ENCODE assay signal across 27 mouse cellular contexts in the genomic region with DNA sequence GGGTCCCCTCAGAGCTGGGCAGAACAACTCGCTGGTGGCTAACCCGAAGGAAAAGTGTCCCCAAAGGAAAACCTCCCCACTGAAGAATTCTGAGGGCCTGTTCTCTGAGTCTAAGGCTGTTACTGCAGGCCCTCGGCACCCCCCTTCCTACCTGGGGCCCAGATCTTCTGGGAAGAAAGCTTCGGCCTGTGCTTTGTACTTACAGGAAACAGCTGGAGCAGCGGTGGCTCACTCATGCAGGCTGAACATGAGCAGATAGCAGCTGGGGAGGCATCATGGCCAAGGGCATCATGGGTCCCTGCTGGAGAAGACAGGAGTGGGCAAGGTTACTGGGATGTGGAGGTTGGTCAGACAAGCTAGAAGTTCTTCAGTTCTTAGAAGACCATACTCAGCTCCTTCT. TPM values are rescaled to one million over a fixed set of nuclear protein-coding genes. Genes with fewer than 3 reads are reported as not detected.
A peak's percentile ranks its signal among the peaks of the same experiment; 100 is the strongest.
DNase-seq lines count a peak whose midpoint lies in the region; ATAC-seq and TF ChIP-seq lines count a peak whose summit lies in the region.
"Had no signal": no experiment of that assay in that cellular context is flagged by ENCODE, and none has a peak within 500 bp of the region (broad histone marks: within the 10 kb centered on the region; RNA-seq: fewer than 3 reads in every experiment).

No protein-coding gene starts in this region.

- no peak for TF ChIP-seq POLR2A in thymus, adult 2 months (IDR thresholded peaks at IDR 0.05; ENCODE audit: control insufficient read depth, extremely low read depth, insufficient read depth, low read length, poor library complexity)

- H3K27ac ChIP-seq in limb, embryonic 11.5 days (replicated peaks; ENCODE audit: low read depth, low read length) = no peak overlapping the region
- no peak overlapping the region for H3K27ac ChIP-seq in limb, embryonic 10.5 days
- H3K27ac ChIP-seq in thymus, adult 2 months (ENCODE audit: control insufficient read depth, insufficient read depth, low read length) = no peak overlapping the region
- H3K27ac ChIP-seq: embryonic facial prominence, embryonic 12.5 days; embryonic facial prominence, embryonic 15.5 days; forebrain, embryonic 12.5 days; forebrain, embryonic 15.5 days; heart, embryonic 10.5 days; heart, embryonic 13.5 days; hindbrain, embryonic 14.5 days had no signal

- WGBS in limb, embryonic 11.5 days = 72% methylated on average over 5 of the region's 5 CpGs
- WGBS in limb, embryonic 10.5 days = 79% methylated on average over 5 of the region's 5 CpGs
- 16% methylated on average over 5 of the region's 5 CpGs for WGBS in thymus, adult 2 months

- H3K27me3 ChIP-seq in limb, embryonic 11.5 days (ENCODE audit: control insufficient read depth, insufficient read depth, low read length) = no peaks in the 10 kb centered on the region
- H3K27me3 ChIP-seq in limb, embryonic 10.5 days (ENCODE audit: low read depth, poor library complexity, severe bottlenecking) = peaks cover 8% of the 10 kb centered on the region
- no peaks in the 10 kb centered on the region for H3K27me3 ChIP-seq in thymus, adult 2 months (ENCODE audit: control insufficient read depth, insufficient read depth, low read length)
- H3K27me3 ChIP-seq: CH12.LX; embryonic facial prominence, embryonic 12.5 days; embryonic facial prominence, embryonic 15.5 days; forebrain, embryonic 12.5 days; forebrain, embryonic 15.5 days; heart, embryonic 13.5 days had no signal

- peak overlapping the region; percentile 18; the same call in 1 of the 2 replicates for H3K9ac ChIP-seq in limb, embryonic 11.5 days (ENCODE audit: low read length)
- H3K9ac ChIP-seq: embryonic facial prominence, embryonic 12.5 days; embryonic facial prominence, embryonic 15.5 days; forebrain, embryonic 12.5 days; forebrain, embryonic 15.5 days; heart, embryonic 13.5 days; hindbrain, embryonic 14.5 days had no signal

- no peak overlapping the region for H3K4me3 ChIP-seq in limb, embryonic 11.5 days (ENCODE audit: low read depth, low read length)
- no peak overlapping the region for H3K4me3 ChIP-seq in limb, embryonic 10.5 days
- no peak overlapping the region for H3K4me3 ChIP-seq in thymus, adult 2 months (ENCODE audit: control insufficient read depth, insufficient read depth, low read length)
- H3K4me3 ChIP-seq: embryonic facial prominence, embryonic 12.5 days; embryonic facial prominence, embryonic 15.5 days; forebrain, embryonic 12.5 days; forebrain, embryonic 15.5 days; heart, embryonic 10.5 days; heart, embryonic 13.5 days had no signal

- no peak for TF ChIP-seq CTCF in thymus, adult 2 months (IDR thresholded peaks at IDR 0.05; ENCODE audit: borderline replicate concordance, control insufficient read depth, extremely low read depth, insufficient read depth, low read length, poor library complexity)

- H3K4me1 ChIP-seq in limb, embryonic 11.5 days (ENCODE audit: control insufficient read depth, insufficient read depth, low read length) = peaks cover 9% of the 10 kb centered on the region
- peaks cover 24% of the 10 kb centered on the region for H3K4me1 ChIP-seq in limb, embryonic 10.5 days
- H3K4me1 ChIP-seq in thymus, adult 2 months (replicated peaks; ENCODE audit: control insufficient read depth, insufficient read depth, low read length) = peaks cover 16% of the 10 kb centered on the region
- H3K4me1 ChIP-seq: embryonic facial prominence, embryonic 12.5 days; embryonic facial prominence, embryonic 15.5 days; forebrain, embryonic 15.5 days had no signal

- H3K36me3 ChIP-seq in limb, embryonic 11.5 days (ENCODE audit: control insufficient read depth, insufficient read depth, low read length) = no peaks in the 10 kb centered on the region
- H3K36me3 ChIP-seq in limb, embryonic 10.5 days = no peaks in the 10 kb centered on the region
- H3K36me3 ChIP-seq in thymus, adult 2 months (ENCODE audit: control insufficient read depth, insufficient read depth, low read length) = no peaks in the 10 kb centered on the region
- H3K36me3 ChIP-seq: embryonic facial prominence, embryonic 12.5 days; embryonic facial prominence, embryonic 15.5 days; forebrain, embryonic 12.5 days; forebrain, embryonic 15.5 days; heart, embryonic 10.5 days; heart, embryonic 13.5 days had no signal

- DNase-seq in limb, embryonic 11.5 days (ENCODE audit: low spot score) = no peak
- DNase-seq in limb, embryonic 10.5 days (ENCODE audit: low spot score) = no peak
- DNase-seq in thymus, adult 2 months = peak; percentile 18
- no peak for DNase-seq in thymus, adult 18-20 months
- peak; percentile 47 for DNase-seq in thymus, postnatal 14 days
- no peak for DNase-seq in kidney, postnatal 25 days
- no peak for DNase-seq in left cerebral cortex, adult 9 months (ENCODE audit: low spot score in 2 of 2)
- DNase-seq in ovary, postnatal 36 days (ENCODE audit: low spot score) = no peak
- DNase-seq: adrenal gland, adult 2 months; adrenal gland, postnatal 14 days; B cell, adult 2 months; cerebellum, adult 11 months; cerebellum, adult 2 months; cerebellum, adult 9-11 months; cerebellum, postnatal 25 days; gastrocnemius, postnatal 25 days; heart, adult 18-20 months; heart, postnatal 14 days; heart, postnatal 4 days had no signal

- H3K4me2 ChIP-seq in limb, embryonic 11.5 days (ENCODE audit: low read depth, severe bottlenecking) = no peak overlapping the region
- H3K4me2 ChIP-seq: embryonic facial prominence, embryonic 12.5 days; embryonic facial prominence, embryonic 15.5 days; forebrain, embryonic 12.5 days; forebrain, embryonic 15.5 days; heart, embryonic 13.5 days; hindbrain, embryonic 14.5 days had no signal

- ATAC-seq in limb, embryonic 11.5 days (ENCODE audit: insufficient number of reproducible peaks, low FRiP score, low TSS enrichment, low read depth) = no peak
- ATAC-seq: forebrain, embryonic 15.5 days had no signal

- no peaks in the 10 kb centered on the region for H3K9me3 ChIP-seq in limb, embryonic 11.5 days (ENCODE audit: control insufficient read depth, low read length)
- H3K9me3 ChIP-seq in limb, embryonic 10.5 days (replicated peaks) = no peaks in the 10 kb centered on the region
- H3K9me3 ChIP-seq: embryonic facial prominence, embryonic 12.5 days; embryonic facial prominence, embryonic 15.5 days; forebrain, embryonic 12.5 days; forebrain, embryonic 15.5 days; heart, embryonic 10.5 days; heart, embryonic 13.5 days had no signal

RNA-seq across cellular contexts. Expression of a gene that starts 51.3 kb away (rescaled TPM):
- 42.3 and 44.7 TPM in 2 replicates for polyA plus RNA-seq in limb, embryonic 11.5 days (2014; fragmentation: Nextera tagmentation; extraction: Ambion mirVana)
- polyA plus RNA-seq in limb, embryonic 10.5 days (2016; fragmentation: Nextera tagmentation; extraction: Ambion mirVana) = 39.1 and 43.0 TPM in 2 replicates
- polyA plus RNA-seq in thymus, adult 2 months (2012; rRNA removed) = 28.9 and 29.0 TPM in 2 replicates

RNA-seq across cellular contexts. Expression of a gene that starts 52.4 kb away (rescaled TPM):
- polyA plus RNA-seq in limb, embryonic 11.5 days (2014; fragmentation: Nextera tagmentation; extraction: Ambion mirVana) = 130 and 136 TPM in 2 replicates
- 114 and 116 TPM in 2 replicates for polyA plus RNA-seq in limb, embryonic 10.5 days (2016; fragmentation: Nextera tagmentation; extraction: Ambion mirVana)
- polyA plus RNA-seq in thymus, adult 2 months (2012; rRNA removed) = 105 and 107 TPM in 2 replicates

Comparison
In these comparisons a context has a peak if more than half of its experiments do, and no peak if none do; other contexts are left out.
1. DNase-seq: peak in thymus, adult 2 months (single experiment) and thymus, postnatal 14 days (single experiment); none in limb, embryonic 11.5 days (single experiment), limb, embryonic 10.5 days (single experiment), thymus, adult 18-20 months (0 of 2), kidney, postnatal 25 days (0 of 2), left cerebral cortex, adult 9 months (0 of 2) and ovary, postnatal 36 days (single experiment).